Mouse (Mus musculus): Measurements from ENCODE around the gene Xpr1.
A peak's percentile ranks its signal among the peaks of the same experiment; 100 is the strongest.

Gene Xpr1

GRCm38 (mm10) chr1:155232385-155232784, 184.8 kb downstream of the Xpr1 start:
- no peak for DNase-seq (ENCODE audit: low read depth, low spot score)

- peak; percentile 70 for DNase-seq (ENCODE audit: low read depth, low spot score)
These were observed 187.5 kb downstream of the Xpr1 start for GRCm38 (mm10) chr1:155229464-155230411.
